Mouse (Mus musculus): ENCODE measurements around the gene Gm17662.

The Gm17662 gene

DNA sequence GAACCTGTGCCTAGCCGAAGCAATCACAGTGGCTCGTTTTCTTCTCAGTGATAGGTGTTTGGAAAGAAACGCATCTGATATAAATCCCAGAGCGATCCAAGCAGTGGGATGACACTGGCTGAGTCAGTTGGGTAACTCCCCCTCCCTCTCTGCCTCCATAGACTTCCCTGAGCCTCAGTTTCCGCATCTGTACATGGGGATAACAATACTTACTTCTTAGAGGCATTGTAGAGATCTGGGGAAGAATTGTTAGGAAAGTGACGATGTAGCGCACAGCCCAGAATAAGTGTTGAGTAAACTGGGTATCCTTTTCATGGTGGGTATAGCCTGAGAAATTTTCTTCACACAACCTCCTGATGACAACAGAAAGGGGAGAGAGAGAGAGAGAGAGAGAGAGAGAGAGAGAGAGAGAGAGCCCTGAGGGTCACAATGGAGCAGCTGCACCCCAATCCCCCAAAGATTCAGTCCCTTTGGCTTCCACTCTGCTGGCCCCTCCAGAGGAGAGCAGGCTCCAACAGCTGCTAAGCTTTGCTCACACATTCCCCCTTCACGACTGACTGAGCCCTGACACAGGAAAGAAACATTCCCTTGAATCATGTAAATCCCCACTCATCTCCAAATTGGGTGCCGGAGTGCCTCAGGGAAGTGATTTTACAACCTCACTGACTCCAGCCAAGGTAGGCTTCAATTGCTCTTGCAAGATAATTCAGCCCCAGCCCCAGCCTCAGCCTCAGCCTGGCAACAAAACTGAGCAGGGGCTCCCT lies 31.6 kb downstream of the Gm17662 start:
- DNase-seq (ENCODE audit: low spot score) = no peak

DNA sequence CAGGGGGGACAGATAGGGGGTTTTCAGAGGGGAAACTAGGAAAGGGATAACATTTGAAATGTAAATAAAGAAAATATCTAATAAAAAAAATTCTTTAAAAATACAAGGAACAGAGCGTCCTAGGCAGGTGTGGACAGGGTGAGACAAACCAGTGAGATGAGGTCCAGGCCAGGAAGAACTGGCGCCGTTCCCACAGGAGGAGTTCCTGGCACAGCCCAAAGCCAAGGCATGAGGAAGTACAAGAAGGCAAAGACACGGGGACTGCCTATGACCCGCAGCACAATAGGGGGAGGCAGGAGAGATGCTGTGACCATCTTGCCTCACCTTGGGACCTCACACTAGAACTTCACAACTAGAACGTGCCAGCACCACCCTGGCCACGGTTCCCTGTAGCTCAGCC lies 34.6 kb downstream of the Gm17662 start:
- no peak for DNase-seq (ENCODE audit: low spot score)

DNA sequence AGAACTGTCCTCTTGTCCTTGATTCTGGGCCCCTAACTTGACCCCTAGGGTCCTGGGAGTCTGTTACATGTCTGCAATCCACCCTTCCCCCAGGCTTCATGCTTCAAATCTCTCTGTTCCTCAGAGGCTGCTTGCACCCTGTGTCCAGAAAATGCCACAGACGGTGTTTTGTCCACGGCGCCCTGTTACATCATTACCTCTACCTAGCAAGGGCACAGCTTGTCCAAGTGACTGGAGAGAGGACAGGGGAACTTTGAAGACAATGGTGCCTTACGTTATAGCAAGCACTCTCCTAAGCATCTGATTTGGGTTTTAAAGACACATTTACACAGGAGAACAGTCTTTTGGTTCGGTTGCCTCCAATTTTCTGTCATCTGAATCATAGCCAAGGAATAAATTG lies 36.5 kb downstream of the Gm17662 start:
- no peak for DNase-seq (ENCODE audit: low spot score)

DNA sequence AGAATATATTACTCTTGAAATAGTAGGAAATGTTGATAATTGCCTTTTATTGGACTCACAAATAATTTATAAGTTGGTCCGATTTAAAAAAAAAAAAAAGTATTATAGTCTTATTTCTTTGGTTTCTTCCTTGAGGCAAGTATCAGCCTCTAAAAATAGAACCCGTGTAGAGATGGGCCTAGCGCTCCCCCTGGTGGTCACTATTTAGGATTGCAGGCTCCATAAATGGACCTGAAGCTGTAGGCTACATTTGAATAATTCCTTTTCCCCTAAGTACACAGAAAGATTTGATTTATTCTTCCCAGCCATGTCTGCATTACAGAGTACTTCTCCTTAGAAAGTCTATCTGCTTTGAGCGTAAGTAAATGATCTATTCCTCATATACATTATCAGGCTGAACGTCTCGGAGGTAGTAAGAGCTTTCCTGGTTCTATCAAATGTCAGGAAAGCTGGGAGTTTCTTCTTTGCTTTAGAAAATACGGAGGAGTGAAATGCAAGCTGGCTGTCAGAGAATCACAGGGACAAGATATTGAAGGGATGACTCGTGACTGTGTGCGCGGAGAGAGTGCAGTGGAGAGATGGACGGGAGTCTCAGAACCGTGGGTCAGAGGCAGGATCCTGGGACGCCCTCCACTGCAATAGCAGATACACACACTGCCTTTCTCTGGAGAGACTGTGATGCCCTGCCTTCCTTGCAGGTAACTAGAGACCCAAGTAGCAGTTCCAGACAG lies 37.0 kb downstream of the Gm17662 start:
- no peak for DNase-seq (ENCODE audit: low spot score)

DNA sequence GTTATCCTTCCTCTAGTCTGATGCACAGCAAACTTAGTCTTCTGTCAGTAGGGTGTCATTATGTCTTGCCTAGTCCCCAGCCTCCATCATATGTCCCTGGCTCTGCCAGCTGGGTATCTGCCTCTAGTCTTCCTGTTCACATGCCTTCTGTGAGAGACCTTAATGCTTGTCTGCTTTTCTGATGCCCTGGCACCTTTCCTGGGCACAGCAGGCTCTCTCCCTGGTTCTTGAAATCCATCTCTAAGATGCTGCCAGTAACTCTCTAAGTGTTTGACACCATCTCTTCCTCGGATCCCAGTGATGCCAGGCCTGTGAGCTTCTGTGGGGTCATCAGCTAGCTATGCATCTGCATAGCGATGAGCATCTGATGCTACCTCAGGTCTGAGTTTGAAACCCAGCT lies 45.7 kb downstream of the Gm17662 start:
- DNase-seq (ENCODE audit: low spot score) = no peak

DNA sequence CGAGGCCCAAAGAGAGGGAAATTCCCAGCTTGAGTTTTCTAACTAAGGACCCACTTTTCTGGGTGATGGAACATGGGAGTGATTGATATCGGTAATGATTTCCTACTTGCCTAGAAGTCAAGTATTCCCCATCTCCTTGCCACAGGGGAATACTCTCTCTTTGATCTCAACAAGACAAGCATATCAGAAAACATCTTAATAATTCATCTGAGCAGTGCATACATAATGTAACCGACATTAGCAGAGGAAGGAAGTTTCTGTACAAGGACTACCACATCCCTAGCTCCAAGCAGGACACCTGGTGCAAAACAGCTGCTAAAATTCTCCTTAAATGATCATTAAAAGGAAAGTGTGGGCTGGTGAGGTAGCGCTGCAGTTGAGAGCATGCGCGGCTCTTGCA lies 47.9 kb downstream of the Gm17662 start:
- no peak for DNase-seq (ENCODE audit: low spot score)
